Mouse (Mus musculus) granulocyte monocyte progenitor cell, adult 5-6 weeks (primary cell): ENCODE measurements around the gene Slc7a14. TPM values are rescaled to one million over a fixed set of nuclear protein-coding genes. Genes with fewer than 3 reads are reported as not detected.
"Not testable (repeated sequence)": the region's sequence is repeated elsewhere in the genome, so short reads cannot be mapped to it uniquely, and the experiment has no call there.

Experiments
- ATAC-seq: replicated peaks from 2 replicates; pipeline ENCODE4 v1.8.0; 2016; ENCODE audit warnings: mild to moderate bottlenecking, moderate TSS enrichment, inconsistent platforms; ENCODE audit not compliant: poor library complexity, severe bottlenecking
- total RNA-seq, 2 experiments: library from RNA; stranded (forward) in 1 of 2; stranded (reverse) in 1 of 2; fragments of 200-712, 200-1000 nt in 1 of 2; fragments of >200 nt in 1 of 2; fragmentation: Nextera tagmentation in 1 of 2; gene quantifications; 2 replicates each; pipeline ENCODE4 v1.2.3; 2014 to 2017

Gene Slc7a14
- not detected in 2 replicates for total RNA-seq (2014; fragmentation: Nextera tagmentation)
- total RNA-seq (2017): not detected in 2 replicates

GRCm38 (mm10) chr3:31309934-31310787 is at the start of gene Slc7a14:
Slc7a14 (minus strand) TSS chr3:31310378.
- no peak for ATAC-seq

- ATAC-seq: no peak
Observed at GRCm38 (mm10) chr3:31346540-31346939, 36.4 kb upstream of the Slc7a14 start.

- ATAC-seq: no peak
Observed at GRCm38 (mm10) chr3:31345766-31346165, 35.6 kb upstream of the Slc7a14 start.

- no peak for ATAC-seq
Observed at GRCm38 (mm10) chr3:31339236-31339635, 29.1 kb upstream of the Slc7a14 start.

GRCm38 (mm10) chr3:31328237-31328836 is 18.2 kb upstream of the Slc7a14 start:
- ATAC-seq: no peak

- no peak for ATAC-seq
Observed at GRCm38 (mm10) chr3:31327791-31328190, 17.6 kb upstream of the Slc7a14 start.

GRCm38 (mm10) chr3:31324231-31324654 is 14.1 kb upstream of the Slc7a14 start:
- no peak for ATAC-seq

DNA sequence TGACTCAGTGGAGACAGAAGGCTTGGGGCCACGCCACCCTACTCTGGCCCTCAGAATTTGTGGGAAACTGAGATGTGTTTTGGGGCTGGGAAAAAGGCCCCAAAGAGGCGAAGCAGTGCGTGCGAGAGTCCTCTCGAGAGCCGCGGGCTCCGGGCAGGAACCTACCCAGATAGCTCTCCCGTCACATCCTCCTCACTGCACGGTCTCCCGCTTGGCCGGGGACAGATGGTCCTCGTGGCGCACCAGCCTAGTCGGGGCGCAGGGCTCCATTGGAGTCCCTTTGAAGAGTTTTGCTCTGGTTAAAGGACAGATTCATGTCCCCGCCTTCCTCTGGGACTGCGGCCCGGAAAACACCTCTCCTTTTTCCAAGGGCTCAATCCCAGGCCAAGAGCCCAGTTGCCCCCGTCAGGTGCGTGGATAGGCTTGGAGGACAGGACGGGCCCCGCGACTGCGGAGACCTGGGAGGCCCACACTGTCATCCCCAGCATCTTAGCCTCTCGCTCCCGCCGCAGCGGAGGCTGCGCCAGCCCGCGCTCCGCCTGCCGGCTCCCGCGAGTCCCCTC is 726 bp downstream of the Slc7a14 start:
- no peak for ATAC-seq

DNA sequence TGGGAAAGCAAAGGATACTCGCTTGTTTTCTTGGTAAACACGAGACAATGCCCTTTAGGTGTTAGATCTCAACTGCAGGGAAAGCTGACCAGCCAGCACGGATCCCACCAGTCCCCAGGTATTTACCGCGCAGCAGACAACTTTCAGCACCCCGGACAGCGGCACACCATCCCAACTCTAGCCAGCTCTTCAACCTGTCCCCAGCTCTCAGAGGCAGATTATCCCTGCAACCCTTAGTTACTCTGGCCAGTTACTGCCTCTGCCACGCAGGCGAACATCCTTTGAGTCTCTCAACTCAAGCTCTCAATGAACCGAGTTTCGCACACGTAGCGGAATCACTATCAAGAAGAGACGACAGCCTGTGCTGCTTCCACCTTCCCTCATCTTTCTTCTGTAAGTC is 1.3 kb downstream of the Slc7a14 start:
- ATAC-seq: no peak

DNA sequence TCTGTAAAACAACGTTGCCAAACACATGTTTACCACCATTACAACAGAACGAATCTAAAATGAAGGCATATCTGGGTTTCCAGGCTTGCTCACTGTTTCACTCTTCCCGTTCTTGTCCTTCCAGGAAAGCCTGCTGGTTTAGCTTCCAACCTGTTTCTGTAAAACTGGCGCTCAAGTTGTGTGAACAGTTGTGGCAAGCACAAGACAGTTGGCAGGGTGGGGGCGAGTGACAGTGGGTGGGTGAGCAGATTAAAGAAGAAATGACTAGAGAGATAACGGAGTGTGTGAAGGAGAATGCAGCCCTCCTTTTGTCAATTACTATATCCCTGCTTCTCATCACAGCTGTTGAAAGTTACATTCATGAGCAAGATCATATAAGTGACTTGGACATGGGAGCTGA is 2.2 kb downstream of the Slc7a14 start:
- ATAC-seq: no peak

GRCm38 (mm10) chr3:31291673-31292602 is 18.2 kb downstream of the Slc7a14 start:
- ATAC-seq: no peak

DNA sequence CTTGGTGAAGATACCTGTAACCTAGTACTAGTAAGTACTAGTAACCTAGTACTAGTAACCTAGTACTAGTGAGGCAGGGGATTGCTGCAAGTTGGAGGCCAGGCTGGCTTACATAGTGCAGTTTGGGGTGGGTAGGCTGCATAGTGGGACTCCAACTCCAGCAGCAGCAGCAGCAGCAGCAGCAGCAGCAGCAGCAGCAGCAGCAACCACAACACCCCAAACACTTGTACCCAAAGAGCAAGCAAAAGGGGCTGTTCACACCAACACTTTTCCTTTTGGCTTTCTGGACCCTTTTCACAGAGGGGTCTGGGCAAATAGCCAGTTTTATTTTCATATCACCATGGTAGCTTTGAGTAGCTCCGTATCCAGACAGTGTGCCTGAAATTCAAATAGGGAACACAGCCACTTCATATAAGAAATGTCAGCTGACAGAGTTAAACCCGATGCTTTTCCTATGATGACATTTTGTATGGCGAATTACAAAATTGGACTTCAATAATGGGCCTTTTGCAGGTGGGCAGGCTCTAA is 22.7 kb downstream of the Slc7a14 start:
- no peak for ATAC-seq

DNA sequence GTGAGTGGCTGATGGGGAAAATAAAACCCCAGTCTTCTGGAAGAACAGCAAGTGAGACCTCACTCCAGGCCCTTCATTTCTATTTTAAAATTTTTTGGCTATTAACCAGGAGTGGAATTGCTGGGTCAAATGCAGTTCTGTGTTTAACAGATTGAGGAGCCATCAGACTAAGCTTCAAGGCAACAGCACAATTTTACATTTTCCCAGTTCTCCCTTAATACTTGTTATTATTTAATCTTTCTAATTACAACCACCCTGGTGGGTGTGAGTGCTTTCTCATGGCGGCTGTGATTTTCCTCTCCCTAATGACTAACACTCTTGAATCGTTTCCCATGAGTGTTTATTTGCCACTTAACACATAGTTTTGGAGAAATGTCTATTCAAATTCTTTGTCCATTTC is 29.1 kb downstream of the Slc7a14 start:
- no peak for ATAC-seq

- ATAC-seq: no peak
Observed at GRCm38 (mm10) chr3:31274875-31275274, 35.3 kb downstream of the Slc7a14 start.

DNA sequence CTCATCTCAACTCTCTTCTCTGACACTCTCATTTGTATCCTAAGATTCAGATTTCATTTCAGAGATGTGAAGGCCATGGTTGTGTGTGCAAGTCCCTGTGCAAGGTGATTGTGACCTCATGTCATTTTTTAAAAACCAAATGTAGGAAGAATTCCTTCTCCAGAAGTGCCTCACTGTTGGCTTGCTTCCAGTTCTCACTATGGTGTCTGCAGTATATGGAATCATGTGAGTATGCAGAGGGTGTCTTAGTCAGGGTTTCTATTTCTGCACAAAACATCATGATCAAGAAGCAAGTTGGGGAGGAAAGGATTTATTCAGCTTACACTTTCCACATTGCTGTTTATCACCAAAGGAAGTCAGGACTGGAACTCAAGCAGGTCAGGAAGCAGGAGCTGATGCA is 36.9 kb downstream of the Slc7a14 start:
- ATAC-seq: not testable (repeated sequence)

DNA sequence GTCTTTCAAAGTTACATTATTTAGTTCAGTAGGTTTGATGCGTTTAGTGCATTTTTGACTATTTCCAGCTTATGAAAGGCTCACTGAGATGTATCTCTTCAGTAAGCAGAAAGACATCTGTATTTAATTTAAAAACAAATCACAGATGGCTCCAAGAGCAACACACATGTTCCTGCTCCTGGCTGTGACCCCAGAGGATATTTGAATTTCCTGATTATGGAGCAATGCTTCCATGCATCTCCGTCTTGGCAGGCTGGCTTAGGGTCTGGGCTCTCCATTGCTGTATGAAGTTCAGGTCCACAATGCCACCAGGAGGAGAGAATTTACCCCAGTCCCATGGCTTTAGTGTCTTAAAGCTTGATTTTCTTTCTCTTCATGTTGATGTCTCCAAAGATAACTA is 37.5 kb downstream of the Slc7a14 start:
- ATAC-seq: no peak

- ATAC-seq: peak; percentile 71; the same call in 1 of the 2 replicates
Observed at GRCm38 (mm10) chr3:31269551-31270317, 40.4 kb downstream of the Slc7a14 start.

DNA sequence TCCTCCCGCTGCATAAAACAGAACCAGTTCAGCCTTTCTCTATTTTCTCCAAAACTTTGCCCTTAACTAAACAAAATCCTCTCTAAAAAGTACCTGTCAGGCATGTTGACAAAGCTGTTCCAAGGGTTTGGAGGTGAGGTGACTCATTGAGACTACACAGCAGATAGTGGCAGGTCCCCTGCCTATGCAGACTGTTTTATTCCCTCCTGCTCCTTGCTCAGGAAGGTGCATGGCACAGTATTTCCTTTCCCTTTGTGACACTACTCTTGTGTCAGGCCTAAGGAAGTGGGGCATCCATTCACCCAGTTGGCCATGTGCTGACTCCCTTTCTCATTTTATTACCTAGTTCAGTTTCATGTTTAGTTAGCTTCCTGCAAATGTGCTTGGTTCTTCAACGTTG is 42.3 kb downstream of the Slc7a14 start:
- no peak for ATAC-seq

- ATAC-seq: no peak
Observed at GRCm38 (mm10) chr3:31266941-31267340, 43.2 kb downstream of the Slc7a14 start.
